Mouse (Mus musculus) limb, embryonic 13.5 days (tissue): ENCODE measurements at regions not wholly inside any gene's neighbourhood (a gene's known extent, or its start where the extent isn't known, plus 50 kb on each side); places are given as distances from the start of the nearest gene placed in this dataset.
"Not testable (repeated sequence)": the region's sequence is repeated elsewhere in the genome, so short reads cannot be mapped to it uniquely, and the experiment has no call there.

Experiments used
- ATAC-seq: fragments of 200-750 bp; cut with Nextera tagmentation; 2 replicates; pipeline ENCODE4 v1.8.0; 2017; ENCODE audit warnings: low read depth, moderate number of reproducible peaks, moderate TSS enrichment; ENCODE audit not compliant: low FRiP score
- H3K27ac ChIP-seq: fragments of 300-500 bp; sonication (generic); 2 replicates; pipeline ENCODE4 v1.5.1; 2015; ENCODE audit warnings: inconsistent platforms, mild to moderate bottlenecking, moderate library complexity
- H3K27me3 ChIP-seq: fragments of 300-500 bp; sonication (generic); 2 replicates; pipeline ENCODE4 v1.6.1; 2015; ENCODE audit warnings: mild to moderate bottlenecking, inconsistent platforms
- H3K36me3 ChIP-seq: fragments of 300-500 bp; sonication (generic); 2 replicates; pipeline ENCODE4 v1.6.1; 2015; ENCODE audit warnings: inconsistent platforms, mild to moderate bottlenecking, moderate library complexity
- H3K4me1 ChIP-seq: fragments of 300-500 bp; sonication (generic); 2 replicates; pipeline ENCODE4 v1.6.1; 2015; ENCODE audit warnings: inconsistent platforms
- H3K4me2 ChIP-seq: fragments of 300-500 bp; sonication (generic); replicated peaks from 2 replicates; pipeline ENCODE4 v1.6.1; 2015; ENCODE audit warnings: inconsistent platforms, mild to moderate bottlenecking, moderate library complexity
- H3K4me3 ChIP-seq: fragments of 300-500 bp; sonication (generic); 2 replicates; pipeline ENCODE4 v1.5.1; 2015; ENCODE audit warnings: moderate library complexity, mild to moderate bottlenecking, inconsistent platforms
- H3K9ac ChIP-seq: fragments of 300-500 bp; sonication (generic); 2 replicates; pipeline ENCODE4 v1.6.1; 2015; ENCODE audit warnings: mild to moderate bottlenecking, inconsistent platforms
- H3K9me3 ChIP-seq: fragments of 300-500 bp; sonication (generic); 2 replicates; pipeline ENCODE4 v1.6.1; 2016; ENCODE audit warnings: inconsistent platforms
- WGBS: fragments of 180-500 bp; shearing (Covaris S2); methylation state at CpG from one replicate; pipeline ENCODE4 v1.1.7; 2015; 5-methylcytosine and 5-hydroxymethylcytosine counted together

GRCm38 (mm10) chr13:3405783-3406182 is 132.1 kb upstream of the Gdi2 start:
- not testable (repeated sequence) for H3K36me3 ChIP-seq, H3K4me2 ChIP-seq, H3K27me3 ChIP-seq, H3K27ac ChIP-seq, H3K9ac ChIP-seq, H3K4me3 ChIP-seq, H3K9me3 ChIP-seq, ATAC-seq, H3K4me1 ChIP-seq
- WGBS = 74% methylated on average over 2 of the region's 2 CpGs

- H3K4me3 ChIP-seq, H3K4me2 ChIP-seq, H3K4me1 ChIP-seq, H3K27me3 ChIP-seq, H3K36me3 ChIP-seq, H3K9ac ChIP-seq, H3K9me3 ChIP-seq, H3K27ac ChIP-seq: not testable (repeated sequence)
- 43% methylated on average over 8 of the region's 8 CpGs for WGBS
- ATAC-seq = peak; percentile 66; the same call in 1 of the 2 replicates
Observed at GRCm38 (mm10) chr13:3406236-3407017, 131.4 kb upstream of the Gdi2 start.

- not testable (repeated sequence) for H3K9me3 ChIP-seq, H3K4me3 ChIP-seq, ATAC-seq, H3K27ac ChIP-seq, H3K9ac ChIP-seq, H3K4me1 ChIP-seq, H3K36me3 ChIP-seq, H3K4me2 ChIP-seq, H3K27me3 ChIP-seq
- 42% methylated on average over 3 of the region's 3 CpGs for WGBS
Observed at GRCm38 (mm10) chr13:3410281-3410680, 127.6 kb upstream of the Gdi2 start.

- Histone ChIP-seq H3K4me1 (no peaks in the 10 kb centered on the region), H3K9me3 (peaks cover 18% of the 10 kb centered on the region), H3K27ac (no peak overlapping the region), H3K36me3 (no peaks in the 10 kb centered on the region), H3K4me3 (no peak overlapping the region), H3K9ac (no peak overlapping the region), H3K4me2 (no peak overlapping the region), H3K27me3 (no peaks in the 10 kb centered on the region)
- WGBS = 87% methylated on average over 1 of the region's 1 CpGs
- no peak for ATAC-seq
Observed at GRCm38 (mm10) chr13:3417026-3417425, 120.8 kb upstream of the Gdi2 start.

GRCm38 (mm10) chr13:3455374-3455773 is 82.5 kb upstream of the Gdi2 start:
- H3K9me3 ChIP-seq = 0 out of 2 replicates have a peak, but pooled peaks cover 10% of the 10 kb centered on the region
- ATAC-seq, H3K4me2 ChIP-seq, H3K27ac ChIP-seq, H3K4me1 ChIP-seq, H3K4me3 ChIP-seq, H3K9ac ChIP-seq, H3K36me3 ChIP-seq, H3K27me3 ChIP-seq: not testable (repeated sequence)
- 81% methylated on average over 6 of the region's 6 CpGs for WGBS

GRCm38 (mm10) chr13:3476884-3477283 is 61.0 kb upstream of the Gdi2 start:
- Histone ChIP-seq H3K9me3 (no peaks in the 10 kb centered on the region), H3K4me1 (peaks cover 3% of the 10 kb centered on the region; the same call in 1 of the 2 replicates), H3K27me3 (no peaks in the 10 kb centered on the region), H3K27ac (no peak overlapping the region), H3K4me3 (no peak overlapping the region), H3K36me3 (no peaks in the 10 kb centered on the region), H3K9ac (no peak overlapping the region), H3K4me2 (no peak overlapping the region)
- ATAC-seq = no peak

- peak; percentile 95 for ATAC-seq
- H3K27ac ChIP-seq = no peak overlapping the region
Observed at GRCm38 (mm10) chr13:3477997-3478728, 59.7 kb upstream of the Gdi2 start.

More at GRCm38 (mm10) chr13:3477997-3478728, 59.7 kb upstream of the Gdi2 start:
- peak overlapping the region; percentile 66 for H3K4me3 ChIP-seq
- 2% methylated on average over 44 of the region's 45 CpGs for WGBS
- H3K9ac ChIP-seq = peak overlapping the region; percentile 66
- no peaks in the 10 kb centered on the region for H3K36me3 ChIP-seq
- H3K4me2 ChIP-seq = peak overlapping the region; percentile 86
- H3K9me3 ChIP-seq = no peaks in the 10 kb centered on the region
- peaks cover 3% of the 10 kb centered on the region; the same call in 1 of the 2 replicates for H3K4me1 ChIP-seq
- no peaks in the 10 kb centered on the region for H3K27me3 ChIP-seq
